Mouse (Mus musculus) lung, adult 2 months (tissue): ENCODE data around the gene Iqcf4. TPM values are rescaled to one million over a fixed set of nuclear protein-coding genes. Genes with fewer than 3 reads are reported as not detected.

Experiments used
- DNase-seq: peaks from one replicate; pipeline ENCODE4 v3.0.0; 2022
- H3K4me1 ChIP-seq: fragments of 200-500 bp; 2 replicates; pipeline ENCODE4 v1.6.1; 2011; ENCODE audit warnings: low read length; ENCODE audit not compliant: control insufficient read depth, insufficient read depth
- H3K4me3 ChIP-seq: fragments of 200-500 bp; replicated peaks from 2 replicates; pipeline ENCODE3; 2011; ENCODE audit warnings: low read depth, mild to moderate bottlenecking, control low read depth, low read length; ENCODE audit errors: extremely low read depth
- CTCF ChIP-seq: fragments of 200-500 bp; IDR thresholded peaks from 2 replicates; pipeline ENCODE4 v1.5.1; 2011; ENCODE audit warnings: mild to moderate bottlenecking, low read length, control low read depth; ENCODE audit not compliant: insufficient read depth
- POLR2A ChIP-seq: fragments of 200-500 bp; IDR thresholded peaks from 2 replicates; pipeline ENCODE4 v1.6.1; 2011; ENCODE audit warnings: low read depth, mild to moderate bottlenecking, control low read depth, low read length, borderline replicate concordance; ENCODE audit errors: extremely low read depth
- WGBS: fragments of 180-500 bp; shearing (Covaris S2); methylation state at CpG from one replicate; pipeline ENCODE4 v1.1.7; 2018; 5-methylcytosine and 5-hydroxymethylcytosine counted together
- polyA plus RNA-seq: library from polyadenylated mRNA; depleted of rRNA; stranded (reverse); fragments of >200 nt; gene quantifications from 2 replicates; pipeline ENCODE4 v1.2.3, GENCODE M21; 2012

The Iqcf4 gene
- polyA plus RNA-seq, 1 experiment = not detected

DNA sequence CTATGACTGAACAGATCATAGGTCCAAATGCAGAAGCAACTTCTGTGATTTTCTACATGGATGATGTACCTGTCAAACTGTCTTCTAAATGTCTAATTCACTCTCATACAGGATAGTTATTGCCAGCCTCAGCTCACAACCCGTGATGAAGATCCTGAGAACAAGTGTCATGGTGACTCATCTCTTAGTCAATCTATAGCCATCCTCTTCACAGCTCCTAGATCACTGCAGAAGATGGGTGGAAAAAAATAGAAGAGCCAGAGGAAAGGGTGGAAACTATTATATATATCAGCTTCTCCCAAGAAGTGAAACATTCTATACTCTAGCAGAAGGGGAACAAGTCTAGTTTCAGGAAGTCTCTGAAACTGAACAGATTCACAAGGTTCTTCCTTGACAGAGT, 11.8 kb upstream of the Iqcf4 start:
- Histone ChIP-seq H3K4me3 (no peak overlapping the region), H3K4me1 (no peaks in the 10 kb centered on the region)
- WGBS = 74% methylated on average over 1 of the region's 1 CpGs
- TF ChIP-seq POLR2A = no peak
- no peak for DNase-seq

DNA sequence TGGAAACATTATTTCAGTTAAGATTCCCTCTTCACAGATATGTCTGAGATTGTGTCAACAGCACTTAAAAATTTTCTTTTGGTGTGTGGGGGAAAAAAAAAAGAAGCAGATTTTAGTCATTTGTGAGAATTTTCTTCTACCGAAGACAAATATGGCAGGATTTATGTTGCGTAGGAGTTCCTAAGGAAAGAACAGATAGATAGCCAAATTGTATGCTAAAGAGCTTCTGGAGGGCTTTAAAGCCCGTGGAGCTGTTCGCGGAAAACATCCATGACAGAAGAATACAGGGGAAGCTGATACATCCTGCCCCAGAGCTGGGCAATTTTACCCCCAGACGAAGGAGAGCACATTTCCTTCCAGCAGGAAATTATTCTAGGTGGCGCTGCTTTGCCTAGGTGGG, 9.2 kb upstream of the Iqcf4 start:
- TF ChIP-seq POLR2A (no peak), CTCF (no peak)
- WGBS = 82% methylated on average over 7 of the region's 7 CpGs

GRCm38 (mm10) chr9:106576112-106576511, 5.3 kb upstream of the Iqcf4 start:
- no peaks in the 10 kb centered on the region for H3K4me1 ChIP-seq
- 72% methylated on average over 2 of the region's 2 CpGs for WGBS
- DNase-seq = no peak
- H3K4me3 ChIP-seq = no peak overlapping the region
- TF ChIP-seq POLR2A (no peak), CTCF (no peak)

More for the DNA sequence above, 9.2 kb upstream of the Iqcf4 start:
- H3K4me1 ChIP-seq = no peaks in the 10 kb centered on the region
- DNase-seq = no peak
- no peak overlapping the region for H3K4me3 ChIP-seq

DNA sequence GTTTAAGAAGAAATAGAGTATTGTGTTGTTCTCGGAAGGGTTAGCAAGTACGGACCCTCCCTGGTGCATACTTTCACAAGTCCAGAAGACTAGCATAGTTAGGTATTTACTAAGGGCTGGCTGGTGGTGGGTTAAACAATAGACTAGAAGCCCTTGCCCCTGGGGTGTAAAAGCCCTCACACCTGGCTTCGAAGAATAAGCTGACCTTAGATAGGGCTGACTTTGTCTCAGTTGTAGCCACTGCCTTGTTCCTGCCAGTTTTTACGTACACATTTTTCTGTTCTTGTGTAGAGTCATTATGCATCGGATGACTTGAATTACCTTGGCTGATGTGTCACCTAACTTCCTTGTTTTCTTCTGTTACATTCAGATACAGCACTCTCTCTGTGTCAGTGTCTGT, 2.6 kb upstream of the Iqcf4 start:
- Histone ChIP-seq H3K4me1 (no peaks in the 10 kb centered on the region), H3K4me3 (no peak overlapping the region)
- WGBS = 91% methylated on average over 5 of the region's 5 CpGs
- no peak for DNase-seq
- TF ChIP-seq CTCF (no peak), POLR2A (no peak)

GRCm38 (mm10) chr9:106572186-106572585, 1.4 kb upstream of the Iqcf4 start:
- Histone ChIP-seq H3K4me3 (no peak overlapping the region), H3K4me1 (no peaks in the 10 kb centered on the region)
- DNase-seq = no peak
- WGBS = 62% methylated on average over 2 of the region's 2 CpGs
- no peak for TF ChIP-seq POLR2A
- TF ChIP-seq CTCF = no peak

- DNase-seq = peak; percentile 4
- WGBS = 38% methylated on average over 11 of the region's 11 CpGs
- no peaks in the 10 kb centered on the region for H3K4me1 ChIP-seq
- TF ChIP-seq POLR2A (no peak), CTCF (no peak)
- no peak overlapping the region for H3K4me3 ChIP-seq
Measured at GRCm38 (mm10) chr9:106566437-106566836, 4.4 kb downstream of the Iqcf4 start.

- Histone ChIP-seq H3K4me1 (no peaks in the 10 kb centered on the region), H3K4me3 (no peak overlapping the region)
- no peak for TF ChIP-seq CTCF
- 79% methylated on average over 8 of the region's 8 CpGs for WGBS
- no peak for DNase-seq
Measured at GRCm38 (mm10) chr9:106564025-106564424, 6.8 kb downstream of the Iqcf4 start.

GRCm38 (mm10) chr9:106562291-106562690, 8.5 kb downstream of the Iqcf4 start:
- WGBS = 83% methylated on average over 11 of the region's 11 CpGs
- DNase-seq = no peak
- Histone ChIP-seq H3K4me3 (no peak overlapping the region), H3K4me1 (no peaks in the 10 kb centered on the region)
- TF ChIP-seq CTCF = no peak
- no peak for TF ChIP-seq POLR2A

DNA sequence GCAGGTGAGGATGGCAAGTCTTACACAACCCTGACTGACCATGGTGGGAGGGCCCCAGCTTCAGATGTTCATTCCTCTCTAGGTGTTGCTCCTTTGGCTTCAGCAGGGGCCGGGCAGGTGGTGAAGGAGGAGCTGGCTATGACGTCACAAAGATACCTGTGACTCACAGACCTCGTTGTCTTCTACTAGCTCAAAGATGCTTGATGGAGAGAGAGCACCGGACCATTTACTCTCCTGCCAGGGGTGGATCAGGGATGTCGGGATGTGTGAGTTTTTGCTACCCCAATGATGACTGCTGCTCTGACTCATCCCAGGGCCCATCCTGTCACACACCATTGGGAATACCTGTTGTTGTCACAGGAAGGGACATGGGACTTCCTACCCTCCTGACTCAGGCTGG, 9.3 kb downstream of the Iqcf4 start, which contains the start of gene Iqcf3:
Iqcf3 (minus strand) TSS at position 101 of the 400 bp plus-strand sequence.
- no peak for DNase-seq
- H3K4me3 ChIP-seq = no peak within 1 kb of the TSS
- WGBS = 84% methylated on average over 5 of the region's 5 CpGs

GRCm38 (mm10) chr9:106534975-106535374, 35.8 kb downstream of the Iqcf4 start:
- WGBS = 89% methylated on average over 11 of the region's 11 CpGs
- no peaks in the 10 kb centered on the region for H3K4me1 ChIP-seq
- H3K4me3 ChIP-seq = no peak overlapping the region
- DNase-seq = no peak
- TF ChIP-seq CTCF = no peak
- TF ChIP-seq POLR2A = no peak

More for the DNA sequence above, 9.3 kb downstream of the Iqcf4 start, which contains the start of gene Iqcf3:
- H3K4me1 ChIP-seq = no peaks in the 10 kb centered on the region
- no peak for TF ChIP-seq POLR2A
- TF ChIP-seq CTCF = no peak
